Mouse (Mus musculus): ENCODE measurements at regions not wholly inside any gene's neighbourhood (a gene's known extent, or its start where the extent isn't known, plus 50 kb on each side); places are given as distances from the start of the nearest gene placed in this dataset.

DNA sequence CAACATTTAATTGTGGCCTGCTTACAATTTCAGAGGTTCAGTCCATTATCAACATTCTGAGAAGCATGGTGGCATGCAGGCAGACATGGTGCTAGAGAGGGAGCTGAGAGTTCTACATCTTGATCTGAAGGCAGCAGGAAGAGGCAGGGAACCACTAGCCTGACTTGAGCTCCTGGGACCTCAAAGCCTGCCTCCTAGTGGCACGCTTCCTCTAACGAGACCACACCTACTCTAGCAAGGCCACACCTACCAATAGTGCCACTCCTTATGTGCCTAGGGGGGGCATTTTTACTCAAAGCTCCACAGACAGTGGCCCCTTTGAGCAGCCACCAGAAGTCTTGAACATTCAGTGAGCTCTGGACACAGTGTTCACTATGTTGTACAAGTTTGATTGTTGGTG lies 165.5 kb downstream of the Ackr3 start:
- no peak for TF ChIP-seq CTCF (IDR thresholded peaks at IDR 0.05; ENCODE audit: borderline replicate concordance, control insufficient read depth, extremely low read depth, insufficient read depth, low read length, poor library complexity)
- no peak for TF ChIP-seq POLR2A (IDR thresholded peaks at IDR 0.05; ENCODE audit: control insufficient read depth, extremely low read depth, insufficient read depth, low read length, poor library complexity)
- 56% methylated on average over 2 of the region's 2 CpGs for WGBS
- Histone ChIP-seq H3K27me3 (ENCODE audit: control insufficient read depth, insufficient read depth, low read length) (no peaks in the 10 kb centered on the region), H3K27ac (ENCODE audit: control insufficient read depth, insufficient read depth, low read length) (no peak overlapping the region), H3K4me3 (ENCODE audit: control insufficient read depth, insufficient read depth, low read length) (no peak overlapping the region), H3K4me1 (replicated peaks; ENCODE audit: control insufficient read depth, insufficient read depth, low read length) (no peaks in the 10 kb centered on the region), H3K36me3 (ENCODE audit: control insufficient read depth, insufficient read depth, low read length) (no peaks in the 10 kb centered on the region)
- no peak for DNase-seq

DNA sequence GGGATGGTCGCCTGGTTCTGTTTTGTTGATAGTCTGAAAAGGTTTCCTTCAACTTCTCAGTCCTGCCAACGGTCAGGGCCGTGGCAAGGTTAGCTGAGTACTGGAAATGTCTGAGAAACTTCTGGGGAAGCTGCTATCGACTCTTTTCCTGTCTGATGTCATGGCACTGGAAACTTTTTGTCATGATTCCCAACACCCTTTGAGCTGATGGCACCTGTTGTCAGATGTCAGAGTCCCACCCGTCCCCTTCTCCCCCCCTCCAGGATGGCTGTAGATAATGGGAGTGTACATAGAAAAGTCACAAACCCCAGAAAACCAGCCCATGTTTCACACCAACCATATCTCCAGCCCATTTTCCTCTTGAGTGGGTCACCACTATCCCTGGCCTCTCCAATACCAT lies 167.0 kb downstream of the Ackr3 start:
- H3K36me3 ChIP-seq (ENCODE audit: control insufficient read depth, insufficient read depth, low read length), result no peaks in the 10 kb centered on the region
- WGBS, result 84% methylated on average over 5 of the region's 5 CpGs
- H3K4me1 ChIP-seq (replicated peaks; ENCODE audit: control insufficient read depth, insufficient read depth, low read length), result no peaks in the 10 kb centered on the region
- no peak for DNase-seq
- no peaks in the 10 kb centered on the region for H3K27me3 ChIP-seq (ENCODE audit: control insufficient read depth, insufficient read depth, low read length)
- TF ChIP-seq POLR2A (IDR thresholded peaks at IDR 0.05; ENCODE audit: control insufficient read depth, extremely low read depth, insufficient read depth, low read length, poor library complexity) (no peak), CTCF (IDR thresholded peaks at IDR 0.05; ENCODE audit: borderline replicate concordance, control insufficient read depth, extremely low read depth, insufficient read depth, low read length, poor library complexity) (no peak)
- no peak overlapping the region for H3K4me3 ChIP-seq (ENCODE audit: control insufficient read depth, insufficient read depth, low read length)
- H3K27ac ChIP-seq (ENCODE audit: control insufficient read depth, insufficient read depth, low read length), result no peak overlapping the region

DNA sequence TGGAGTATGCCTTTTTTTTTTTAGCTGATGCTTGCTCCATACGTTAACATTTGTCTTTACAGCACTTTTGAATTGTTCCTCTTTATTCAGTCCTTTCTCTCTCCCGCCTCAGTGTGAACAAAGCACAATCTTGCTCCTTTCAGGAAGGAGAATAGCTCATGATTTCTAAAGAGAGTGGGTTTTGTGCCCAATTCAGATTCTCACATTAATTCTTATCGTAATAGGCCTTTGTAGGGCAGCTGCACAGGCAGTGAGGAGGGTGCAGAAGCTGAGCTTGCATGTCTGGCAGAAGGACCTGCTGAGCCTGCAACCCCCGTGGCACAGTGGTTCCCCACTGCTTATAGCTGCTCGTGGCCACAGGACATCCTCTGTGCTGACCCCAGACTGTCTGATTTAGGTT lies 169.2 kb downstream of the Ackr3 start:
- no peaks in the 10 kb centered on the region for H3K27me3 ChIP-seq (ENCODE audit: control insufficient read depth, insufficient read depth, low read length)
- no peak overlapping the region for H3K4me3 ChIP-seq (ENCODE audit: control insufficient read depth, insufficient read depth, low read length)
- H3K27ac ChIP-seq (ENCODE audit: control insufficient read depth, insufficient read depth, low read length), result no peak overlapping the region
- TF ChIP-seq CTCF (IDR thresholded peaks at IDR 0.05; ENCODE audit: borderline replicate concordance, control insufficient read depth, extremely low read depth, insufficient read depth, low read length, poor library complexity), result no peak
- TF ChIP-seq POLR2A (IDR thresholded peaks at IDR 0.05; ENCODE audit: control insufficient read depth, extremely low read depth, insufficient read depth, low read length, poor library complexity), result no peak
- no peaks in the 10 kb centered on the region for H3K4me1 ChIP-seq (replicated peaks; ENCODE audit: control insufficient read depth, insufficient read depth, low read length)
- DNase-seq, result no peak
- no peaks in the 10 kb centered on the region for H3K36me3 ChIP-seq (ENCODE audit: control insufficient read depth, insufficient read depth, low read length)
- WGBS, result 72% methylated on average over 5 of the region's 5 CpGs

DNA sequence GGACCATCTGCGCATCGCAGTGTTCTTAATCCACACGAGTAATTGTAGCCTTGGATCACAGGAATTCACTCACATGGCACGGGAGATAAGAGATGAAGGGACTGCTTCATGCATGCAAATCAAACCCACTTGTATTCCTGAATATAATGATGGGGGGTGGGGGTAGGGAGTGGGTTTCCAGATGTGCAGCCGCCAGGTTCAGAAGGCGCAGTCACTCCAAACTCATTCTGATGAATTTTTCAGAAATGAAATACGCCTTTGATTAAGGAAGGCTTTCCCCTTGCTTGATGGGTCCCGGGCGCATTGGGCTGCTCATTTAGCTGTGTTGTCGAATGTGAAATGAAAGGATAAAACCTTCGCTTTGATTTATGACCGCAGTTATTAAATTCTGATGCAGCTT lies 170.7 kb downstream of the Ackr3 start:
- no peak overlapping the region for H3K27ac ChIP-seq (ENCODE audit: control insufficient read depth, insufficient read depth, low read length)
- H3K4me3 ChIP-seq (ENCODE audit: control insufficient read depth, insufficient read depth, low read length), result no peak overlapping the region
- no peaks in the 10 kb centered on the region for H3K27me3 ChIP-seq (ENCODE audit: control insufficient read depth, insufficient read depth, low read length)
- 94% methylated on average over 12 of the region's 12 CpGs for WGBS
- no peaks in the 10 kb centered on the region for H3K4me1 ChIP-seq (replicated peaks; ENCODE audit: control insufficient read depth, insufficient read depth, low read length)
- TF ChIP-seq POLR2A (IDR thresholded peaks at IDR 0.05; ENCODE audit: control insufficient read depth, extremely low read depth, insufficient read depth, low read length, poor library complexity) (no peak), CTCF (IDR thresholded peaks at IDR 0.05; ENCODE audit: borderline replicate concordance, control insufficient read depth, extremely low read depth, insufficient read depth, low read length, poor library complexity) (no peak)
- no peaks in the 10 kb centered on the region for H3K36me3 ChIP-seq (ENCODE audit: control insufficient read depth, insufficient read depth, low read length)
- DNase-seq, result no peak

DNA sequence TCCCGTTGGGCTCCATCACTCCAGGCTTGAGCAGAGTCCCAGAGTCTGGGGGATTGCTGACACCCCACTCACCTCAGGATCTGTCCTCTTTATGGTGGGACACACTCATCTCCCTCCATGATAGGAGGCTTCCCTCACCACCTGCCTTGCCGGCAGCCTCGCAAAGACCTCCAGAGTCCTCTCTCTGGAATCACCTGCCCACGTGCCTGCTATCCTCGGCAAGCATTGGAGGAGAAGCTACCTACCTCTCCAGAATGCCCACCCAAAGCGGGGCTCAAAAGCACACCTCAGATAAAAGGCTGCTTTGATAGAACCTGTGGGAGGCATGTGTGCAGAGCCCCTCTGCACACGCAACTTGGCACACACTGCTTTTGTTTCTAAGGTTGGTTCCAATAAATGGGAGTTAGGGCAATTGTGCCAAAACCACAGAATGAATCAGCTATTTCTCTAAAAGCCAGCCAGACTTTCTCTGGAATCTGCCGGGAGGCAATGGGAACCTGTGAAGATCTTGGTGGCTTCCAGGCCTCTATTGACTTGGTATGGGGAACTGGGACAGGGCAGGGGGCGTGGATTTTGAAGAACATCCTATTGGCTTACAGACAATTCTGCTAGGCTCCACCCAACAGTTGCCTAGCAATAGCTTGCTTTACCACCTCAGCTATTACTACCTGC lies 176.4 kb downstream of the Ackr3 start:
- Histone ChIP-seq H3K27ac (ENCODE audit: control insufficient read depth, insufficient read depth, low read length) (no peak overlapping the region), H3K36me3 (ENCODE audit: control insufficient read depth, insufficient read depth, low read length) (no peaks in the 10 kb centered on the region), H3K27me3 (ENCODE audit: control insufficient read depth, insufficient read depth, low read length) (no peaks in the 10 kb centered on the region), H3K4me3 (ENCODE audit: control insufficient read depth, insufficient read depth, low read length) (no peak overlapping the region), H3K4me1 (replicated peaks; ENCODE audit: control insufficient read depth, insufficient read depth, low read length) (no peaks in the 10 kb centered on the region)
- TF ChIP-seq POLR2A (IDR thresholded peaks at IDR 0.05; ENCODE audit: control insufficient read depth, extremely low read depth, insufficient read depth, low read length, poor library complexity), result no peak
- TF ChIP-seq CTCF (IDR thresholded peaks at IDR 0.05; ENCODE audit: borderline replicate concordance, control insufficient read depth, extremely low read depth, insufficient read depth, low read length, poor library complexity), result no peak
- no peak for DNase-seq
- WGBS, result 90% methylated on average over 9 of the region's 9 CpGs

DNA sequence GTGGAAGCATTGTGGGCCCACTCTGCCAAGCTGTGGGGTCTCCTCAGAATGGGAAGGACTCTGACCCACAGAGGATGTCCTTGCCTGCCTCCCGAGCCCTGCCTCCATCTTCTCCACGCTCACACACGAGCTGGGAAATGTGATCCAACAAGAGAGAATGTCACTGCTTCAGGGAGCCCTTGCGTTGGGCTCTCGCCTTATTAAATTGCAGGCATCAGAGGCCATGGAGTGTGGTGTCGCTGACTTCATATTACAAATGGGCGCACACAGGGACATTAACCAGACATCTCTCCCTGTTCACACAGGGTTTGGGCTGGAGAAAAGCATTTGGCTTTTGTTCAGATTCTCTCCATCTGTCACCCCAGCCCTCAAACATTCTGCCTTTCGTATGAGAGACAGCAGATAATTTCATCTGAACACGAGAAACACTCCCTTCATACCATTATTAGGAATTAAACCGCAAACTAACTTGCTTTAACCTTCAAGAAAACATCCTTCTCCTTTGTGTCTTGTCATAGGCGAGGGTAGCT lies 179.2 kb downstream of the Ackr3 start:
- DNase-seq, result no peak
- Histone ChIP-seq H3K27me3 (ENCODE audit: control insufficient read depth, insufficient read depth, low read length) (no peaks in the 10 kb centered on the region), H3K36me3 (ENCODE audit: control insufficient read depth, insufficient read depth, low read length) (no peaks in the 10 kb centered on the region), H3K4me1 (replicated peaks; ENCODE audit: control insufficient read depth, insufficient read depth, low read length) (no peaks in the 10 kb centered on the region), H3K4me3 (ENCODE audit: control insufficient read depth, insufficient read depth, low read length) (no peak overlapping the region), H3K27ac (ENCODE audit: control insufficient read depth, insufficient read depth, low read length) (no peak overlapping the region)
- WGBS, result 93% methylated on average over 11 of the region's 11 CpGs
- no peak for TF ChIP-seq CTCF (IDR thresholded peaks at IDR 0.05; ENCODE audit: borderline replicate concordance, control insufficient read depth, extremely low read depth, insufficient read depth, low read length, poor library complexity)
- no peak for TF ChIP-seq POLR2A (IDR thresholded peaks at IDR 0.05; ENCODE audit: control insufficient read depth, extremely low read depth, insufficient read depth, low read length, poor library complexity)
